Mouse (Mus musculus) layer of hippocampus, postnatal 36 days (tissue): ENCODE data around the gene Rnpep. TPM values are rescaled to one million over a fixed set of nuclear protein-coding genes. Genes with fewer than 3 reads are reported as not detected.
A peak's percentile ranks its signal among the peaks of the same experiment; 100 is the strongest.
"Not testable (repeated sequence)": the region's sequence is repeated elsewhere in the genome, so short reads cannot be mapped to it uniquely, and the experiment has no call there.

Experiments
- DNase-seq, 2 experiments: peaks; one replicate each; pipeline ENCODE4 v3.0.0; 2022
- total RNA-seq, 2 experiments: library from RNA; stranded (reverse); gene quantifications; 2 replicates each; pipeline ENCODE4 v1.2.3; 2021

Gene Rnpep
- total RNA-seq, 2 experiments from 2014 or later, result 54.0 to 65.4 TPM

- no peak for DNase-seq
These were observed 25.3 kb downstream of the Rnpep start, which contains the start of gene Elf3 for GRCm38 (mm10) chr1:135258380-135259127. Elf3 (minus strand) TSS chr1:135258568.

GRCm38 (mm10) chr1:135256299-135256698, 27.6 kb downstream of the Rnpep start:
- no peak for DNase-seq

GRCm38 (mm10) chr1:135252854-135253253, 31.0 kb downstream of the Rnpep start:
- DNase-seq, result no peak

- DNase-seq, result no peak
These were observed 32.5 kb downstream of the Rnpep start for GRCm38 (mm10) chr1:135251405-135251804.

GRCm38 (mm10) chr1:135250706-135251105, 33.2 kb downstream of the Rnpep start:
- DNase-seq, result no peak

DNA sequence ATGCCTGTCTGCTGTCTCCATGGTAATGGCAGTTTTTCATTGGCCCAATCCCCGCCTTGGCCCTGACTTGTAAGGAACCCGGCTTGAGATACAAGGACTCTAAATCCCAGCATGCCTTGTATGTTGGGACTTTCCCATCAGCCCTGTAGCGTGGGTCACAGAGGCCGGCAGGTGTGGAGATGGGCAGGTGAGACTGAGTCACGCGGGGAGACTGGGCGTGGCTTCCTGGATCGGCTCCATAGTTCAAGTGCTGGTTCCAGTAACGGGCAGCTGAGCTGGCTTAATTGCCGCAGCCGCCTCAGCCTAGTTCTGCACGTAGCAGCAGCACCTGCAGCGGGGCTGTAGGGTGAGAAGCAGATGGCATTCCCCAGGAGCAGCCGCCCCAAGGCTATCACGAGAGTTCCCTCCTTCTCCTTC, 35.4 kb downstream of the Rnpep start:
- peak; percentile 24 to 40 for DNase-seq

GRCm38 (mm10) chr1:135244014-135244413, 39.9 kb downstream of the Rnpep start:
- DNase-seq, result no peak

DNA sequence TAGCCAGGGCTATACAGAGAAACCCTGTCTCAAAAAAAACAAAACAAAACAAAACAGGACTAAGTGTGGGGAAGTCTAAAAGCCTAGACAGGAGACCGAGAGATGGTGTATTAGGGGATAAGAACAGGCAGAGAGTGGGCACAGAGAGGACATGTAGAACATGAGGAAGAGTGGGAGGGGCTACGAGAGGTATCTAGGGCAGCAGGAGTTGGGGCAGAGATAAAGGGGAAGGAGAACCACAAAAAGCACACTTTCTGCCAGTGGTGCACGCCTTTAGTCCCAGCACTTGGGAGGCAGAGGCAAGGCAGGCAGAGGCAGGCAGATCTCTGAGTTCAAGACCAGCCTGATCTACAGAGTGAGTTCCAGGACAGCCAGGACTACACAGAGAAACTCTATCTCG, 43.7 kb downstream of the Rnpep start:
- DNase-seq, result not testable (repeated sequence)

- no peak for DNase-seq
These were observed 46.6 kb downstream of the Rnpep start for GRCm38 (mm10) chr1:135237131-135237851.

DNA sequence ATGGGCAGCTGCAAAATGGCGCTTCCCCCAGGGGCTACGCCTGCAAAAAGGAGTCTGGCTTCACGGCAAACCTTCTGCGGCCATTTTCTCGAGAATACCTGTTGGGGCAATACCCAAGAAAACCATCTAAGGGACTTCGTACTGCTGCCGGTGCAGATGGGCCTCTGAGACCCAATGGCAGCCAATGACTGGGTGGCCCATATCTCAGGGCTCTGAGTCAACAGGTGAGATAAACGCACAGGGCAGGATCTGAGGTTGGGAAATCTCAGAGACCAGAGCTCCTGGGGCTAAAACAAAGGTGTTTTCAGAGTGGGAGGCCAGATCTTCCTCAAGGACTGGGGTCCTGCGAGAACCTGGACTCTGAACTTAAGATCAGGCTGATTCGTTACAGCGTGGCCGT, 49.1 kb downstream of the Rnpep start:
- no peak for DNase-seq

DNA sequence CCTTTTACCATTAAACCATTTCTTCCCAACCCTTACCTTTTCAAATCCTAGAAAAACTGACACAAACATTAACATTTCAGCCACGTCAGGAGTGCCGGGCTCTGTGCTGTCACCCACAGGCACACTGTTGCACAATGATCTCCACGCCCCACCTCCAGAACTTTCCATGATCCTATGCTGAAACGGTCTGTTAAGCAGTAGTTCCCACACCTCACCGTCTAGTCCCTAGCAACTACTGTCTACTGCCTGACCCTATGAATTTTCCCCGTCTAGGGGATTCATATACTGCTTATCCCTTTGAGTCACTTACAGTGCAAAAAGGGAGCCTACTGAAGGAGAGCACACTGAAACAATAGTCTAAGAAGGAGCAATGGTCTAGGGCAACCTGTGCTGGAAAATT, 49.9 kb downstream of the Rnpep start:
- DNase-seq, result no peak

DNA sequence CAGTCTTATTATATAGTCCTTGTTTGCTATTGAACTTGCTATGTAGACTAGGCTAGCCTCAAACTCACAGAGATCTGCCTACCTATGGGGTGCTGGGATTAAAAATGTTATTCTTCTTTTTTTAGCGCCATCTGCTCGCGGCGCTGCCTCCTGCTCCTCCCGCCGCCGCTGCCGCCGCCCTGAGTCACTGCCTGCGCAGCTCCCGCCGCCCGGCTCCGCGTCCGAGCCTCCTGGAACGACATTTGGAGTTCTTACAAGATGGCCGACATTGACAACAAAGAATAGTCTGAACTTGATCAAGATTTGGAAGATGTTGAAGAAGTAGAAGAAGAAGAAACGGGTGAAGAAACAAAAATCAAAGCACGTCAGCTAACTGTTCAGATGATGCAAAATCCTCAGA, 52.0 kb downstream of the Rnpep start:
- not testable (repeated sequence) for DNase-seq

- DNase-seq, result no peak
These were observed 56.4 kb downstream of the Rnpep start for GRCm38 (mm10) chr1:135227339-135227950.

DNA sequence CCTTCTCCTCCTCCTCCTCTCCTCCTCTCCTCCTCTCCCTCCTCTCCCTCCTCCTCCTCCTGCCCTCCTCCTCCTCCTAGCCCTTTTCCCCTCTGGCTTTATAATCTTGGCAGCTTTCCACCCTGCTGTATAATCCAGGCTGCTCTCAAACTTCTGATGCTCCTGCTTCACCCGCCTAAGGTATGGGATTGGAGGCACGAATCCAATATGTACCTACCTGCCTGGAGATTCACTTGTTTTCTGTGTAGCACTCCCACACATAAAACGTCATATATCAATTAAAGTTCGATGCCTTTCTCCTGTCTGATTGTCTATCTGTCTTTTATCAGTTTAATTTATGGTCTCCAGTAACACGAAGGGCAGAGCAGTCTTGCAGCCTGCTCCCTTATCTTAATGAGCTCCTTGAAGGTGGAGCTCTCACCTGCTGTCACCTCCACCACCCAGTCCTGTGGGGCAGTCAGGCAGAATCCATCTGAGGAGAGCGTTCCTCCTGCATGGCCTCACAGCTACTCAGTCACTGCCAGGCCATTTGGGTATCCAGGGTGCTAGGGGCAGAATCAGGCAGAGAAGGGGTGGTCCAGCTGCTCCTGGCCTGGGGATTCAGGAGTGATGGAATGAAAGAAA, 58.8 kb downstream of the Rnpep start:
- no peak for DNase-seq

DNA sequence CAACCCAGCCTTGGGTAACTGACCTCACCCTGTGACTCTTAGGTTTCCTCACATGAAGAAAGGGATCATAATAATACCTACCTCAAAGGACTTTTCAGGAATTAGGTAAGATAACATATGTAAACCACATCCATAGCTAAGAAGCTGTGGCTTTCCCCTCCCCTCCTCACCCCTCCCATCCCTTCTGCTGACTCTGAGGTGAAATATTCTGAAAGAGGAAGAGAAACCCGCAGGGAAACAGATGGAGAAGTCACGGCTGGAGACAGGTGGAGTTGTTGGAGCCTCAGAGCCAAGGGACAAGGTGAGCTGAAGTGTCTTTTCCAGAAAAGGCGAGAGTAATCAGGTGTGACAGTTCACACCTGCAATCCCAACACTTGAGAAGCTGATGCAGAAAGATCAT, 59.7 kb downstream of the Rnpep start:
- no peak for DNase-seq

- DNase-seq, result no peak
These were observed 66.2 kb downstream of the Rnpep start for GRCm38 (mm10) chr1:135217607-135218233.

- no peak for DNase-seq
These were observed 69.9 kb downstream of the Rnpep start for GRCm38 (mm10) chr1:135213772-135214640.
